Mouse (Mus musculus) left cerebral cortex, postnatal 10 days (tissue): Measurements from ENCODE around the gene Psmg4. TPM values are rescaled to one million over a fixed set of nuclear protein-coding genes. Genes with fewer than 3 reads are reported as not detected.
A peak's percentile ranks its signal among the peaks of the same experiment; 100 is the strongest.

Experiments
- DNase-seq, 2 experiments: peaks; one replicate each; pipeline ENCODE4 v3.0.0; 2021 to 2022; ENCODE audit warnings: low spot score in 2 of 2, mixed read lengths in 1 of 2; ENCODE audit errors: extremely low spot score in 1 of 2
- intact Hi-C: fragments of 180-260 bp; cut with DNase I; formaldehyde crosslinking; loops from one replicate; pipeline ENCODE4 v1.15.1; 2025
- total RNA-seq, 2 experiments: library from RNA; stranded (reverse); gene quantifications; 2 replicates each; pipeline ENCODE4 v1.2.3; 2021

Gene Psmg4
- total RNA-seq, 2 experiments from 2014 or later, result 29.5 to 30.0 TPM

DNA sequence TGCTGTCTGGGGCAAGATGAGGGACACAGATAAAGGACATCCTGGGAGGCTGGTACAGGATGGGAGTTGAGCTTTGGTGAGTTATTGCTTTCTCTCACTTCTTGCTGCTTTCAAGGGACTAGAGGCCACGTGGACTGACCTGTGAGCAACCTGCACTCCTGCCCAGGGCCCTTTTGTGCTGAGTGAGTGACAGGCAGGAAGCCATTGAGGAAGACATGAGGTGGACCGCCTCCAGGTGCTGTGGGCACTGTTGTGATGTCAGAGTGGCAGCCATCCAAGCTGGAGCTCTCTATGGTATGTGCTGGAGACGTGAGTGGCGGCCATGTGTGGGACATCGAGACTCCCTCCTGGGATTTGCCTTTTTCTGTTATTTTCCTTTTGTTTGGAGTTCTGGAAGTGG is 18.9 kb downstream of the Psmg4 start:
- DNase-seq, result no peak
- intact Hi-C loops, result loop anchor here (10.0 kb wide), 1 partner anchor 693 kb away; the partner anchor contains the start of gene Prpf4b

DNA sequence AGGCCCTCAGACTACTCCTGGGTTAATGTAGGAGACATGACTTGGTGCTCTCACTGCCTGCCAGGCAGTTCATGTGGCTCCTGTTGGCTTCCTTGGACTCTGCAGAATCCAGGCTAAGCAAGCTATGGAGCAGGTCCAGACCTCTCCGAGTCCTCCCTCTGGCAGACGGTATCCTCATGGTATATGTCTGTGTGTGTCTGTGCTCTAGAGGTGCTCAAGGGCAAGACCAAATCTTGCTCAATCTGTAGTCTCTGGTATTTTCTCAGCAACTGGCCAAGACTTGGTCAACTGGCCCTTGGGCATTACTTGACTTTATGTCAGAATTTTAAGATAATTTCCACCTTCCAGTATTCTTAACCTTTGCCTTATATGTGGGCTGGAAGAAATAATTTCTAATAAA is 22.6 kb downstream of the Psmg4 start:
- intact Hi-C loops, result loop anchor here (10.0 kb wide), 1 partner anchor 689 kb away; the partner anchor contains the start of gene Prpf4b
- no peak for DNase-seq

DNA sequence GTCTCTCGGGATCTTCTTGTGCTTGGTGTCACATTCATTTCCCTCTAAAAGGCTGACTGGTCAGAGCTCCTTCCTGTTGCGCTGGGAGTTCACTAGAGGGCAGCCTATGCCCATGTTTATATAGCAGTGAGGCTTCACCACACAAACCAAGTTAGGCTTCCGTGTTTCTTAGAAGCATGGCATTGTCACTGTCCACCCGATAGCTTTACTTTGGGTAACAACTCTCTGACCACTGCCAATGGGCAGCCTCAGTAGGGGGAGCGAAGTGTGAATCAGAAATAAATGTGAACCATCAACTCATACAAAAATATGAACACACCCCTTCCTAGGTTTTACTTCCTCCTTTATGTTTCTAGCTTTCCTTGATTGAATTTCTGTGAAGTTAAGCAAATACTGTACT is 24.8 kb downstream of the Psmg4 start:
- DNase-seq, result peak; percentile 71 to 72
- intact Hi-C loops, result loop anchor here (2.0 to 10.0 kb wide), 3 partner anchors 157 to 687 kb away; partner anchors contain the start of genes Prpf4b and Slc22a23

DNA sequence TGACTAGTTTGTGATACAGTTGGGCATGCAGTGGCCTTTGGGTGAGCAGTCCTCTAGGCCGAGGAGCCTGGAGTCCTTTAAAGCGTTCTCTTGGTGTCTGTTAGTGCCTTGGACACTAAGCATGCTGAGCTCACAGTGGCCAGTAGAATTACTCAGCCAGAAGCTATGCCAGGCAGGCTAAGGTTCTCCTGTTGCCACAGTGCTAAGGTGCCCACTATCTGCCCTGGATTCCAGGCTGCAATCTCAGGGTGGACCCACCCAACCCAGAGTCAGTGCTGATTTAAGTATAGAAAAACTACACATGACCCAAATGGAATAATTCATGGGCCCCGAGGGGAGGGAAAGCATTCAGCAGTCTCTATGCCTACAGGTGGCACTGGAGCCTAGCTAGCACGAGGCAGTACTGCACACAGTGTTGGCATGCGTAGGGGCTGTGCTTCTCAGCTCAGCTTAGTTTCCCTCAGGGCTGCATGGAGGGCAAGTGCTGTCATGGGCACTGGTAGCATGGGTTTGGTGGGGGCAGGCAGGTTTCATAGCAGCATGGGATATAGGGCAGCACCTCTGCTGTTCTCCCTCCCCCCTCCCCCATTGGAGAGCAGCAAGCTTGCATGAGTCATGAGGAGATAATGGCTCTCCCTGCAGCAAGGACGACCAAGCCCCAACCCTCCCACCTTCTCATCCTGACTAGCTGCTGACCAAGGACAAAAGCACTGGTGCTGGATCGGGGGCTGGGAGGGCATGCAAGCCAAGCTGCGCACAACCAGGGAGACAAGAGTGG is 29.8 kb downstream of the Psmg4 start:
- intact Hi-C loops, result no loop called here
- DNase-seq, result no peak

DNA sequence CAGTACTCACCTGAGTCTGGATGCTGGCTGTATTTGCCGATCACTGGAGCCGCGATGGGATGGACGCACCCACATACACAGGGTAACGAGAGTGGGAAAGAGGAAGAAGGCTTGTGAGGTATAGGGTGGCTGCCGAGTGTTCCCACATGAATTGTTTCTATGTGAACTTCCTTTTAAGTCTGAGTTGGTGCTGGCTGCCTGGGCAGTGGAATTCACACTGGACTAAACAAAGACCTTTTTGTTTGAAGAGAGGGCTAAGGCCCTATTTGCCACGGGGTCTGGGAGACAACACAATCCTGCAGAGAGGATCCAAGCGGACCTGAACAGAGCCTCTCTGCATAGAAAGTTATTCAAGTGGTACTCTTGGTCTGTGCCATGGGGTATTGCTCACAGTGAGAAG is 30.6 kb downstream of the Psmg4 start:
- no peak for DNase-seq
- intact Hi-C loops, result no loop called here

DNA sequence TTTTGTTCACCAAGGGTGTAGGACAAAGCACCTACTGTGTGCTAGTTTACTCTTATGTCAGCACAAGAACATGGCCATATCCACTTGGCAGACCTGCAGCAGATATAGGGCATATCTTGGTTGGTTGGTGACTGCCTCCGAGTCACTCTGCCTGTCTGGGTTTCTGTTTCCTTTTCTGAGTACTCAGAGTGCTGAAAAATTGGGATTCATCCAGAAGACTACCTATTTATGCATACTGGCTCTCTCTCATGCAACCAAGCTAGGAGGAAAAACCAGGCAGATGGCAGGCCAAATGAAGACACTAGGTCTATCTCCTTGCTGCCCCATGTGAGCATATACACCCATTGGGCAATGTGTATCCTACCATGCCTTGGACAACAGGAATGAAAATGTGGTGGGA is 32.9 kb downstream of the Psmg4 start:
- no peak for DNase-seq
- intact Hi-C loops, result no loop called here

DNA sequence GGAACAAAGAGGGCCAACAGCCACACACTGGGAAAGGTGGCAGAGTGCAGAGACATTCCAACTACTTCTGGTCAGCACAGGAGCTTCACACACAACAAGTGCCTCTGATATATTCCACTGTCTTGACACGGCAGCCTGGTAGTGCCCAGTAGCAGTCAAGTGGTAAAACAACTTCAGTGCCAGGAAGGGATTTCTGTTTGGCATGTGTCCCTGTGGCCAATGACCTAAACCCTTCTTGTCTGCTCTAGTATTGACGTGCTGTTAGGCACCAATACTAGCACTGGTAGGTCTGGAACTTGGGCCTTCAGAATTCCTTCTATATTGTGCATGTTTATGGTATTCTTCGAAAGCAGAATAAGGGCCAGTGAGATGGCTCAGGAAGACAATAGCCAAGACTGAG is 42.5 kb downstream of the Psmg4 start:
- DNase-seq, result no peak
- intact Hi-C loops, result no loop called here

DNA sequence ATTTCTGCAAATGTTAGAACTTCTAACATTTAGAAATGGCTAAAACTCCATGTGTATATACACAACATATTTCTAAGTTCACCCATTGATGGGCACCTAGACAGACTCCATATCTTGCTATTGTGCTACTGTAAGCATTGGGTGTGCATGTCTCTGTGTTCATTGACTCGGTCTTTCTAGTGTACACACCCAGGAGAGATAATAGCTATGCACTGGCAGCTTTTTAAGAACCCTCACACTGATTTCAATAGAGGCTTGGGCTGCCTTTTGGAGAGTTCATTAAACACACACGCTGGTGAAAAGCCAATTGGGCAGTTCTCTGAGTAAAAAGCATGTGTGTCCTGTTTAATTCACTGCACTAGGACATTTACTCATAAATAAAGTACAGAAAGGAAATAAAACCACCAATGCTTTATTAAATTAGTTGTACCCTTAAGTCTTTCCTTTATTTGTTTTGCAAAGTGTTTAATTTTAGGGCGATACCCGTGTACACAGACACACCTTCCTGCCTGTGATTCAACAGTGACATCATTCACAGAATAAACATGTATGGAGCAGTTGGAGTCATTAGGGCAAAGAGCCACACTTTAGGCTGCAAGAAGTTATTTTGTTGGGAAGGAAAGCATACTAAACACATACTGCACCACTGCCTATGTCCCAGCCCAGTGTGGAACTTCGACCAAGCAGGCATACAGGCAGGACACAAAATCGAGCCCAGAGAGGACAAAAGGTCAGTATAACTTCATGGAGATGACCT is 45.1 kb downstream of the Psmg4 start:
- intact Hi-C loops, result no loop called here
- DNase-seq, result no peak

DNA sequence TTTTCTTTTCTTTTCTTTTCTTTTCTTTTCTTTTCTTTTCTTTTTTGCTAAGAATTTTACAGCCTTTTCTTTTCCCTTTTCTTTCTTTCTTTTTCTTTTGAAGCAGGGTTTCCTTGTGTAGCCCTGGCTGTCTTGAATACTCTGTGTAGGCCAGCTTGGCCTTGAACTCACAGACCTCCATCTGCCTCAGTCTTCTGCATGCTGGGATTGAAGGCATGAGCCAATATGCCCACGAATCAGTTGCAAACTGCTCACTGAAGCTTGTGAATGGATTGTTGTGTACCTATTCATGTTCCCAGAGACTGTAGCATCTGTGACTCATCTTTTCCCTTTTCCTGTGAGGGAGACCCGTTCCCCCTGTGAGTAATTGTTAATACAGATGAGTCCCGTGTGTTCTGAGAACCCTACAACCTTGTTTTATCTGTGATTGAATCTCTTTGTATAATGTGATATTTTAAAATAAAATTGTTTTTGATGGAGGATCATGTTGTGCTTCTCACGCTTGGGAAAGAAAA is 48.6 kb downstream of the Psmg4 start:
- no peak for DNase-seq
- intact Hi-C loops, result no loop called here

DNA sequence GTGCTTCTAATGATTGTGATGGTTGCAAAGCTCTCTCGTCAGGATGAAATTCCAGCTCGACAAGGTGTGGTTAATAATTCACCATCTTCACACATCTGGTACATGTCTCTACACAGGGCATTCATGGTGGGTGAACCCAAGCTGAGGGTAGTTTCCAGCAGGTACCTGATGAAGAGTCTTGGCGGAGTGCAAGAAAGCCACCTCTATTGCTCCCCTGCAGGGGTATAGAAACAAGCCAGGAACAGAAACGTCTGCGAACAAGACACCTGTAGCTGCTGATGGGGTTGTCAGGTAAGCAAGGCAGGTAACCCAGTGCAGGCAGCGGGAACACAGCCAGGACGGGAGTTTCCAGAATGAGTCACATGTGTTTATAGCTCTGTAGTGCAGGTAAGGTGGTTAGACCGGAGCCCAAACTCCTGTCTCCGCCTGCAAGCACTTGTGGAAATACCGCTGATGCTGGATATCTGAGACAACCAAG is 50.0 kb downstream of the Psmg4 start:
- no peak for DNase-seq
- intact Hi-C loops, result no loop called here

DNA sequence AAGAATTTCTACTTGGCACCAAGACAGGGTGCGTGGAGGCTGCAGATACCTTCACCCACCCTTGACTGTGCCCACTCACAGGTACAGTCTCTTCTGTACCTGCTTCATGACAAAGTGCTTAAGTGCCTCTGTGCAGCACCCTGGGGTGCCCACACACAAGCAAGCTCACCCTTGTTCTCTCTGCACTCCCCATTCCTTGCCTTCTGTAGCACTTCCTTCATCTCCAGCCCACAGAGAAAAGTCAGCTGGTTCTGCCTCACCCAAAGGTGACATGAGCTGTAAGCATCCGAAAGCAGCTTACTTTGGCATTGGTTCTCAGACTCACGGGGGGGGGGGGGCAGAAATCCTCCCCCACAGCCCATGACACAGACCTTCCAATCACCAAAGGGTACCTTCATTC is 52.1 kb downstream of the Psmg4 start:
- no peak for DNase-seq
- intact Hi-C loops, result no loop called here

DNA sequence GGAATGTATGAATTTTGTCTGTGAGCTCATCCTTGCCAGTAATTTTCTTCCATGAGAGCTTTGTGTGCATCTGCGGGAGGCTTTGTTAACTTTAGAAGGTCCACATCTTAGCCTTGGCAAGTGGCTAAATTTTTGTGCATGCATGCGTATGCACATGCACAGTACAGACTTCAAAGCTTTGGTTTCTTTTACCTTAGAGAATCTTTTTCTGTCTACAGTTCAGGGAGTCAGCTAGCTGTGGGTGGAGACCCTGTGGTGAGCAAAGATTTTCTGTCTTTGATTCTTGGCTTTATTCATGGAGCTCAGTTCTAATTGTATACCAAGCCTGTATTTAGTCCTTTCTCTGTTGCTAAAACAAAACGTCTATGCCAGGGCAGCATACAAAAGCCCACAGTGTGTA is 56.0 kb downstream of the Psmg4 start:
- intact Hi-C loops, result no loop called here
- no peak for DNase-seq

DNA sequence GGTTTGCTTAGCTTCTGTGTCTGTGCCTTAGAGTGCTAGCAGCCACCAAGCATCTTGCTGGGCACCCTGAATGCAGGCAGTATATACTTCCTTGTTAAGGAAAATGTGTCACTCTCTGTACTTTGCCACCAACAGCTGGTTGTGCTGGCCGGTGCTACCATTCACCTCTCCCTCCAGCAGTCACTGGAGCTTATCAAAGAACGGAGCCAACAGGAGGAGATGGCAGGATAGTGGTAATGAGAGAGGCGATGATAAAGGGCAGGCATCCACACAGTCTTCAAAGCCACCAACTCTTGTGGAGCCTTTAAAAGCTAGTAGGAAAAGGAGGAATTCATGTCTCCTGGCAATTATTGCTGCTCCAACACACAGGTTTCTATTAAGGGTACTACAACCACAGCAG is 57.0 kb downstream of the Psmg4 start:
- DNase-seq, result no peak
- intact Hi-C loops, result no loop called here

DNA sequence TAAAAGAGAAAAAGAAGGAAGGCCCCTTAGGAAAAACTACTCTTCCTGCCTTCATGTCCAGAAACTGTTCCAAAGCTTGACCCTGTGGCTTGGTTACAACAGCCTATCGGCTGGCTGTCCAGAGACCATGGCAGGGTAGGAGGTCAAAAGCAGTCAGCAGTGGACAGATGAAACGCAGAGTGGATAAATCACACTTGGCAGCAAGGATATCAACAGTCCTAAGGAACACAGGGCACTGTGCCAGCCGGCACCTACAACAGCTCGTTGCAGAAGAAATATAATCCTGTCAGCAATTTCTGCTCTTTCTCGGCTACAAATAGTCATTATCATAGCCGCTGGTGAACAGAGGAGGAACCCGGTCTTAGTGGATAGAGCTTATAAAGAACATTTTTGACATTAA is 60.2 kb downstream of the Psmg4 start:
- DNase-seq, result peak in 1 of 2 experiments; percentile 51
- intact Hi-C loops, result no loop called here

DNA sequence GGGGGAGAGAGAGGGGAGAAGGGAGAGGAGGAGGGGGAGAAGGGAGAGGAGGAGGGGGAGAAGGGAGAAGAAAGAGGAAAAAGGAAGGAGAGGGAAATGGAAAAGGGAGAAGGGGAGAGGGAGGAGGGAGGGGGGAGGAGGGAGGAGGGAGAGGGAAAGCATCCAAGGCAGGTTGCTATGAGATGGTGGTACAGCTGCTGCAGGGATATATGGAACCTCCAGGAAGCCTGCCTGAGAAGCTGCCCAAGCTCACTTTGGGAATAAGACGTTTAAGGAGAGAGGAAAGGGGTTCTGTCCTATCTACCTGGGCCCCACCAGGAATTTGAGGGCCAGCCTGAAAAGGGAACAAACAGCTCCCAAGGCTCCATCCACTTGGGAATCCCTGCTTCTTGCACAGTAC is 64.2 kb downstream of the Psmg4 start:
- DNase-seq, result no peak
- intact Hi-C loops, result no loop called here

Other genes with a start within 250 kb of the Psmg4 start
- gene Nqo2, start 198.3 kb upstream of the Psmg4 start, total RNA-seq, result 1 to 10 TPM; 4.6 TPM
- gene Ripk1, start 160.6 kb upstream of the Psmg4 start, total RNA-seq, result 1 to 10 TPM; 7.5 to 8.4 TPM
- 10 to 100 TPM; 37.6 to 41.9 TPM for gene Serpinb6a, start 160.2 kb upstream of the Psmg4 start, total RNA-seq
- gene Bphl, start 125.4 kb upstream of the Psmg4 start, total RNA-seq, result 10 to 100 TPM; 28.5 to 32.1 TPM
- gene Tubb2a, start 85.0 kb upstream of the Psmg4 start, total RNA-seq, result 1,000 to 10,000 TPM; 2,795 to 2,863 TPM
- 1,000 to 10,000 TPM; 1,287 to 1,419 TPM for gene Tubb2b, start 32.5 kb upstream of the Psmg4 start, total RNA-seq
- gene Slc22a23, start 182.2 kb downstream of the Psmg4 start, total RNA-seq, result 10 to 100 TPM; 70.3 to 73.6 TPM